Mouse (Mus musculus) adrenal gland, adult (tissue): ENCODE results near the gene Btbd35f15.
"Not testable (repeated sequence)": the region's sequence is repeated elsewhere in the genome, so short reads cannot be mapped to it uniquely, and the experiment has no call there.

Source experiments
- DNase-seq, 2 experiments: peaks; one replicate each; pipeline ENCODE4 v3.0.0; 2022 to 2023; ENCODE audit warnings: low spot score in 1 of 2; ENCODE audit not compliant: inconsistent age in 2 of 2

The Btbd35f15 gene

GRCm38 (mm10) chrX:33577214-33577613, at the start of gene Btbd35f15:
TSS of gene Btbd35f15 (minus strand) at chrX:33577314.
- not testable (repeated sequence) for DNase-seq
